Mouse (Mus musculus) urinary bladder, postnatal 0 days (tissue): ENCODE results near the gene Tlr7. TPM values are rescaled to one million over a fixed set of nuclear protein-coding genes. Genes with fewer than 3 reads are reported as not detected.

Experiments used
- polyA plus RNA-seq: library from polyadenylated mRNA; unstranded; fragments of >200 nt; fragmentation: Nextera tagmentation; extraction: Ambion mirVana; gene quantifications from 2 replicates; pipeline ENCODE4 v1.2.1, GENCODE M21; 2015

The Tlr7 gene
- polyA plus RNA-seq = 0.85 and 1.6 TPM in 2 replicates

GRCm38 (mm10) chrX:167330399-167330798 is at the start of gene Tlr7:
Tlr7 (minus strand) TSS chrX:167330558.

GRCm38 (mm10) chrX:167264086-167264485 is 66.3 kb downstream of the Tlr7 start, which contains the start of gene Tlr8:
Tlr8 (minus strand) TSS chrX:167264329.

Other genes starting within 250 kb of the Tlr7 start
- 5,180 and 5,814 TPM in 2 replicates for gene Tmsb4x, start 121.2 kb downstream of the Tlr7 start, polyA plus RNA-seq
- gene Tlr8, start 66.2 kb downstream of the Tlr7 start, polyA plus RNA-seq = 0.43 and 0.83 TPM in 2 replicates
- gene Prps2, start 52.2 kb upstream of the Tlr7 start, polyA plus RNA-seq = 8.7 and 10.3 TPM in 2 replicates